Mouse (Mus musculus) gastrocnemius, adult 18-20 months (tissue): Measurements from ENCODE around the gene Mrpl35. TPM values are rescaled to one million over a fixed set of nuclear protein-coding genes. Genes with fewer than 3 reads are reported as not detected.
A peak's percentile ranks its signal among the peaks of the same experiment; 100 is the strongest.

ENCODE experiments used
- DNase-seq: peaks from one replicate; pipeline ENCODE4 v3.0.0; 2021; ENCODE audit warnings: low spot score
- total RNA-seq, 2 experiments: library from RNA; stranded (reverse); gene quantifications; 2 replicates each; pipeline ENCODE4 v1.2.3; 2021

Gene Mrpl35
- total RNA-seq, 2 experiments from 2014 or later: 38.3 to 41.7 TPM

DNA sequence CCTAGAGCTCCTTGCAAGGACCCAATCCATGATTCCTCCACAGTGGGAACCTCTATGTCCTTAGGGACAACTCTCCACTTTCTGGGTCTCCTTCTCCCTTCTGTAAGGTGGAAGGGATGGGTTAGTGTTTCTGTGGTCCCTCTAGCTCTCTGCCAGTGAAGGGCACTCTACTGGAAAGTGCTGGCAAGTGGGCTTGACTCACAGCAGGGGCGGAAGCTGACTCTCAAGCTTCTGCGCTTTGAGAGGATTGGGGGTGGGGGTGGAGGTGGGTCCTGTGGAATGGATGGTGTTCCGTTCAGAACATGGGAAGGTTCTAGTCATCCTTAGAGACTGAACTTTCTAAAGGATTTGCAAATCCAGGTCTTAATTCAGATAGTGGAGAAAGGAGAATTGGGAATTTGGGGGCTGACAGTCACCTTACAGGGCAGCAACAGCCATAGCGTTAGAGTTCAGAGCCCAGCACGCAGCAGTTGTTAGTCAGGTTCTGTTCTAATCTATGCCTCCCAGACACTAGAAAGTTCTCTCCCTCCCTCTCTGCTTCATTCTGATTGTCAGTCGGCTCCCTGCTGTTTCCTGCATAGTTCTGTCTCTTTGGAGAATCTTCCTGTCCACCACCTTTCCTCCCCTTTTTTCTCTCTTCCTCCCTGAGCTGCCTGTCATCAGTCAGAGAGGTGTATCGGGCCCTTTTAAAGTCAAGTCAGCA, 25.6 kb downstream of the Mrpl35 start:
- no peak for DNase-seq

- DNase-seq: no peak
These were observed 27.4 kb downstream of the Mrpl35 start for GRCm38 (mm10) chr6:71799391-71799790.

DNA sequence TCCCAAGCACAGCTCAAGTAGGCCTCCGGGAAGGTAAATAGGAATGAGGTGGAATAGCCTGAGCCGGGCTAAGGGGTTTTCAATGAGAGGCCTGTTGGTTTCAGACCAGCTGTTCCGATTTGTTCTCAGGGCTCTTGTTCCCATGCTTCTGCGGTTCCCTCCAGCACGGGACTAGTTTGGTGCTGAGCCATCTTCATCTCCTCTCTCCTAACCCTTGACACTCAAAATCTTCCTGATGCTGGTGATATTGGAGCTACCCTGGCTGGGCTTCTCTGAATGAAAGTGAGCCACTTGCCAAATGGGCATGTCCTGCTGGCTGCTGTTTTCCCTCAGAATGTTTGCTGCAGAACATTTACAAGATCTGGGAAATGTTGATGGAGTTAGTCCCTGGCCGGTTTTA, 35.0 kb downstream of the Mrpl35 start:
- peak; percentile 61 for DNase-seq

DNA sequence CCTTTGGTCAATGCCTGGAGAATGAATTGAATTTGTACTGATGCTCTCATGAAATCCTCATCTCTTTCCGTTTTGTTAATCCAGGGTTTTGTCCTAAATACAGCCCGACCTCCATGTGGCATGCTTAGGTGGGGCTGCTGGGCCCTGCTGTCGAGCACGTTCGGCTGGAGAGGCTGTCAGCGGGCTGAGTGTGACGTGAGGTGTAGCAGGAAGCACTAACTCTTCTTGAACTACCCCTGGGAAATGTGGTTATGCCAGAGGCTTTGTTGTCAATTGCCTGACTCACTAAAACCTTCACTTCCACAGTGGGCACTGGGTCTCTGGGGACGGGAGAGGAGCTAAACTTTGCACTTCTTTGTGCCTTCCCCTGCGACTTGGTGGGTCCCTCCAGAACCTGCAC, 38.4 kb downstream of the Mrpl35 start:
- no peak for DNase-seq

DNA sequence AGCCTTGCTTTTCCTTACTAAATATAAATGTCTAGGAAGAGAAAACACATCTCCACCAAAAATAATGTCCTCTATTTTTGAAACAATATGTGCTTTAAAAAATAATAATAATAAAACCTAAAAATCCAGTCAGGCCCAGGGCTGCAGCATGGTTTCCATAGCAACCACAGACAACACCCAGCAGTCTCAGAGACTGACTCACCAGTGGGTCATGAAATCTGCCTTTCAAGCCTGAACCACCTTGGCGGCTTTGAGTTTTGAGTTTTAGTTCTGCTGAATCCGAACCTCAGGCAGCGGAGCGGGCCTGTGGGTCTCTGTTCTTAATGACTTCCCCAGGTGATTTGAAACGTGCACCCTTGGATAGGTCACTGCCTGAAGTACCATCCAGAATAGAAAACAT, 43.6 kb downstream of the Mrpl35 start:
- no peak for DNase-seq

- no peak for DNase-seq
These were observed 46.3 kb downstream of the Mrpl35 start for GRCm38 (mm10) chr6:71780431-71780830.

DNA sequence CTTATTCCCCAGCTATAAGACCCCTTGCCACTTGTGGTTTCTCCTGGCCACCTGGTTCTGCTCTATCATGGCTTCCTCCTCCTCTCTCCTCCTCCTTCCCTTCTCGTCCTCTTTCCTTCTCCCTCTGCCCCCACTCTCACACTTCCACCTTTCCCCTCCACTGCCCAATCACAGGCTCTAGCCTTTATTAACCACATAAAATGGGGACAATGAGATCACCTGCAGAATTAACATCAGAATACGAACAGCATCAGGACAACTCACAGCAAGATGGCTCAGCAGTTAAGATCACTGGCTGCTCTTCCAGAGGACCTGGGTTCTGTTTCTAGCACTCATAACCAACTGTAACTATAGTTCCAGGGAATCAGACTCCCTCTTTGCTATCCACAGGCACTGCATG, 46.9 kb downstream of the Mrpl35 start:
- DNase-seq: no peak

- no peak for DNase-seq
These were observed 48.8 kb downstream of the Mrpl35 start for GRCm38 (mm10) chr6:71778016-71778415.

- no peak for DNase-seq
These were observed 54.0 kb downstream of the Mrpl35 start for GRCm38 (mm10) chr6:71772636-71773208.

DNA sequence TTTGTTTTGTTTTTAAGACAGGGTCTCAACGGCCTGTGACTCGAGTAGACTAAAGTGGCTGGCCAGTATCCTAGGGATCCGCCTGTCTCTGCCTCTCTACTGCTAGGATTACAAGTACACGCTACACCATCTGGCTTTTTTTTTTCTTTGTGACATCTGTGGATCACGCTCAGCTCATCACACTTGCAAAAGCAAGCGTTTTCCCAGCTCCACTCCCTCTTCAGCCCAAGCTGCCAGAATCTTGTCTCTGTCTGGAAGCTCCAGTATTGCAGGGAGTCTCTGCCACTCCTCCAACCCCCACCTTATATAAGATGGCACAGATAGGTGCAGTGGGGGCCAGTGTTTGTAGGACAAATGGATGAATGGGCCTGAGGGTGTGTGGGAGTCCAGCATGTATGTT, 54.6 kb downstream of the Mrpl35 start:
- DNase-seq: no peak

DNA sequence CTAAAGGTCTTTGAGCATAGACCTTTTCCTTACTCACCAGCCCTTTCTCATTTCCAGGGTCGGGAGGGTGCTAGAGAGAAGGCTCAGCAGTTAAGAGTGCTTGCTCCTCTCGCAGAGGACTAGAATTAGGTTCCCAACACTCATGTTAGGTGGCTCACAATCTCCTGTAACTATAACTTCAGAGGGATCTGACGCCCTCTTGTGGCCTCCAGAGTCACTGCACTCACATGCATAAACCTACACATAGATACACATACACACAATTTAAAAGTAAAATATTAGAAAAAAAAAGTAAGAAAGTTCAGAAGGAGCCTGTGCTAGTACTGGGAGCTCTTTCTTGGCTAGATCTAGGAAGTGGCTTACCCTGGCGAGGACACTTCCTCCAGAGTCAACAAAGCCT, 55.5 kb downstream of the Mrpl35 start:
- no peak for DNase-seq

DNA sequence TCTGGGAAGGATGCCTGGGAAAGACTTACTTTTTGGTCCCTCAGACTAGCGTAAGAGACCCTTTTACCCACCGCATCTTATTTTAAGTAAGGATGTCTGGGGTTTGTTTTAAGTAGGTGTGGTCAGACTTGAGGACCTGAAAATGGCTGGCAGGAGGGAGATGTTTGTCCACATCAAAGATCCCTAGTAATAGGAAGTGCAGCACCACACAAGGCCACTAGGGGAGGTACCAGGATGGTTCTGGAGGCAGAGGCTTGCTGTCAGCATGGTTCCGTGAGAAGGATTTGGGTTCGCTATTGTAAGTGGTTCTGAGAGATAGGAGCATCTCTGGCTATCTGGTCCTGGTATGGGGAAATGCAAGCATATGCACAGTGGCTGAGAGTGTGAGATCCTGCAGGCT, 55.9 kb downstream of the Mrpl35 start:
- DNase-seq: no peak

DNA sequence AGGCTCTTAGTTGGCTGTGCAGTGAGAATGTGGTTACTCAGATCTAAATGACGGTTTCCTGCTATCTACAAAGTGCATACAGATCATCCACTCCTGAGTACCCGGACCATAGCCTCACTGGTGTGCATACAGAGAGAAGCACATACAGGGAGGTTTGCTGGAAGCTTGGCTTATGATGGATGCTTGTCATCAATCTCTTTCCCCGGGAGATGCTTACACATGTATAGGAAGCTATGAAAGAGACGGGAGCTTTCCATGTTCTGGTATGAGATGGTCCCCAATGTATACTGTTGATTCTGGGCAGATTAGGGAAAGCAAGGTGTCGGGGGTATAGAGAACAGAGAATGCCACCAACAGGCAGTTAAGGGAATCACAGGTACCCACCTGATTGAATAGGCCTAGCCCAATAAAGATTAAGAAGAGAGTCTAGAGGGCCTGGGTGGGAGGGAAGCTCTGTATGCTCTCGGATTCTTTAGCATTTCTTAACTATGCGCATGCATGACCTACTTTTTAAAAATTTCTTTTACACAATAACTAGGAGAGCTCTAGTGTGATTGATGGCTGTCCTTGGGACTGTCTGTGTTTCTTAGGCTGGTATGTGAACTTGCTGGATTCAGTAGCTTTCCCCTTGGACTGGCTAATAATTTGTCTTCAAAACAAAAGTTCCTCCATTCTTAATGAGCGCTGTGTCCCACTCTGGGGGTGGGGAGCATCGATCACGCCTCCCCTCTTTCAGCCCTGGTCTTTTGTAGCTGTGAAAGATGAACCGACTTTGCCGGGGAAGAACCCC, 56.7 kb downstream of the Mrpl35 start:
- no peak for DNase-seq

GRCm38 (mm10) chr6:71767761-71768160, 59.0 kb downstream of the Mrpl35 start:
- no peak for DNase-seq

Other genes with a start within 250 kb of the Mrpl35 start
- gene Kdm3a, start 194.0 kb downstream of the Mrpl35 start, total RNA-seq: 10 to 100 TPM; 10.2 to 12.5 TPM
- 10 to 100 TPM; 66.8 to 69.9 TPM for gene Reep1, start 119.4 kb downstream of the Mrpl35 start, total RNA-seq
- 100 to 1,000 TPM; 272 to 274 TPM for gene Immt, start 4.4 kb upstream of the Mrpl35 start, total RNA-seq
- gene Ptcd3, start 81.8 kb upstream of the Mrpl35 start, total RNA-seq: 10 to 100 TPM; 61.9 to 66.2 TPM
- gene Polr1a, start 82.1 kb upstream of the Mrpl35 start, total RNA-seq: 10 to 100 TPM; 35.9 to 36.4 TPM